Mouse (Mus musculus) thymus, adult 18-20 months (tissue): ENCODE results near the gene Klk1b26.
"Not testable (repeated sequence)": the region's sequence is repeated elsewhere in the genome, so short reads cannot be mapped to it uniquely, and the experiment has no call there.

Experiments
- DNase-seq, 2 experiments: peaks; one replicate each; pipeline ENCODE4 v3.0.0; 2022; ENCODE audit warnings: mixed read lengths in 2 of 2

The Klk1b26 gene

GRCm38 (mm10) chr7:44011868-44012267 is at the start of gene Klk1b26:
Gene Klk1b26 (plus strand): TSS chr7:44012168.
- DNase-seq = not testable (repeated sequence)

GRCm38 (mm10) chr7:43966451-43966850 is 45.5 kb upstream of the Klk1b26 start, which contains the start of gene Klk1b1:
Gene Klk1b1 (plus strand): TSS chr7:43966751.
- DNase-seq = no peak

GRCm38 (mm10) chr7:43967058-43967457 is 44.9 kb upstream of the Klk1b26 start:
- DNase-seq = no peak

- no peak for DNase-seq
Measured at GRCm38 (mm10) chr7:43967612-43968011, 44.4 kb upstream of the Klk1b26 start.

- not testable (repeated sequence) for DNase-seq
Measured at GRCm38 (mm10) chr7:43975761-43976160, 36.2 kb upstream of the Klk1b26 start, which contains the start of gene Klk1b9. Gene Klk1b9 (plus strand): TSS chr7:43976061.

GRCm38 (mm10) chr7:43985657-43986056 is 26.3 kb upstream of the Klk1b26 start:
- no peak for DNase-seq

- not testable (repeated sequence) for DNase-seq
Measured at GRCm38 (mm10) chr7:43994821-43995220, 17.1 kb upstream of the Klk1b26 start.

- not testable (repeated sequence) for DNase-seq
Measured at GRCm38 (mm10) chr7:43995577-43995976, 16.4 kb upstream of the Klk1b26 start, which contains the start of gene Klk1b11. Gene Klk1b11 (plus strand): TSS chr7:43995877.

- no peak for DNase-seq
Measured at GRCm38 (mm10) chr7:44004847-44005246, 7.1 kb upstream of the Klk1b26 start.

- not testable (repeated sequence) for DNase-seq
Measured at GRCm38 (mm10) chr7:44014666-44015065, 2.7 kb downstream of the Klk1b26 start.

- no peak for DNase-seq
Measured at GRCm38 (mm10) chr7:44015071-44015470, 3.1 kb downstream of the Klk1b26 start.

GRCm38 (mm10) chr7:44051990-44052389 is 40.0 kb downstream of the Klk1b26 start, which contains the start of gene Klk1b27:
Gene Klk1b27 (plus strand): TSS chr7:44052290.
- DNase-seq = not testable (repeated sequence)
